ENCODE assay signal across 19 mouse cellular contexts in genomic region chr3:15053968-15054367, GRCm38 (mm10).
A peak's percentile ranks its signal among the peaks of the same experiment; 100 is the strongest.
DNase-seq lines count a peak whose midpoint lies in the region; ATAC-seq and TF ChIP-seq lines count a peak whose summit lies in the region.
"Had no signal": no experiment of that assay in that cellular context is flagged by ENCODE, and none has a peak within 500 bp of the region (broad histone marks: within the 10 kb centered on the region; RNA-seq: fewer than 3 reads in every experiment).

No protein-coding gene starts in this region.

- H3K9ac ChIP-seq in embryonic facial prominence, embryonic 14.5 days (ENCODE audit: low read depth, low read length), result no peak overlapping the region
- no peak overlapping the region for H3K9ac ChIP-seq in midbrain, postnatal 0 days (replicated peaks; ENCODE audit: low read length, poor library complexity, severe bottlenecking)
- H3K9ac ChIP-seq in midbrain, embryonic 16.5 days (ENCODE audit: low read depth, low read length), result no peak overlapping the region
- H3K9ac ChIP-seq in liver, postnatal 0 days (replicated peaks), result no peak overlapping the region
- H3K9ac ChIP-seq: heart, embryonic 13.5 days; hindbrain, embryonic 14.5 days; liver, embryonic 14.5 days had no signal

- no peaks in the 10 kb centered on the region for H3K4me1 ChIP-seq in embryonic facial prominence, embryonic 14.5 days (ENCODE audit: control insufficient read depth, insufficient read depth, low read length)
- no peaks in the 10 kb centered on the region for H3K4me1 ChIP-seq in embryonic facial prominence, embryonic 10.5 days
- H3K4me1 ChIP-seq in midbrain, postnatal 0 days (ENCODE audit: insufficient read depth, low read length), result no peaks in the 10 kb centered on the region
- H3K4me1 ChIP-seq in midbrain, embryonic 16.5 days (ENCODE audit: control insufficient read depth, insufficient read depth, low read length), result no peaks in the 10 kb centered on the region
- no peaks in the 10 kb centered on the region for H3K4me1 ChIP-seq in liver, postnatal 0 days (ENCODE audit: insufficient read depth)
- H3K4me1 ChIP-seq: heart, embryonic 13.5 days had no signal

- no peaks in the 10 kb centered on the region for H3K27me3 ChIP-seq in embryonic facial prominence, embryonic 14.5 days (replicated peaks; ENCODE audit: control insufficient read depth, insufficient read depth, low read length)
- no peaks in the 10 kb centered on the region for H3K27me3 ChIP-seq in embryonic facial prominence, embryonic 10.5 days (replicated peaks; ENCODE audit: low read depth, poor library complexity, severe bottlenecking)
- no peaks in the 10 kb centered on the region for H3K27me3 ChIP-seq in midbrain, postnatal 0 days (ENCODE audit: insufficient read depth, low read length)
- H3K27me3 ChIP-seq in midbrain, embryonic 16.5 days (ENCODE audit: control insufficient read depth, insufficient read depth, low read depth, low read length), result no peaks in the 10 kb centered on the region
- H3K27me3 ChIP-seq in liver, postnatal 0 days (ENCODE audit: insufficient read depth, low read length), result no peaks in the 10 kb centered on the region
- H3K27me3 ChIP-seq: heart, embryonic 13.5 days had no signal

- H3K4me3 ChIP-seq in embryonic facial prominence, embryonic 14.5 days (ENCODE audit: low read depth, low read length), result no peak overlapping the region
- H3K4me3 ChIP-seq in embryonic facial prominence, embryonic 10.5 days, result no peak overlapping the region
- H3K4me3 ChIP-seq in midbrain, postnatal 0 days (ENCODE audit: low read depth, low read length), result no peak overlapping the region
- H3K4me3 ChIP-seq in midbrain, embryonic 16.5 days (ENCODE audit: low read depth, low read length), result no peak overlapping the region
- H3K4me3 ChIP-seq in liver, postnatal 0 days (ENCODE audit: low read depth, low read length), result no peak overlapping the region
- H3K4me3 ChIP-seq: gastrocnemius, adult 2 months; heart, embryonic 13.5 days had no signal

- TF ChIP-seq EP300 in liver, postnatal 0 days (IDR thresholded peaks at IDR 0.05; ENCODE audit: low read depth), result no peak

- H3K4me2 ChIP-seq in embryonic facial prominence, embryonic 14.5 days (ENCODE audit: low read depth, low read length), result no peak overlapping the region
- H3K4me2 ChIP-seq in midbrain, postnatal 0 days (ENCODE audit: low read depth, low read length, poor library complexity, severe bottlenecking), result no peak overlapping the region
- no peak overlapping the region for H3K4me2 ChIP-seq in midbrain, embryonic 16.5 days (ENCODE audit: low read length)
- no peak overlapping the region for H3K4me2 ChIP-seq in liver, postnatal 0 days (ENCODE audit: low read depth, low read length)
- H3K4me2 ChIP-seq: heart, embryonic 13.5 days; hindbrain, embryonic 14.5 days; midbrain, embryonic 11.5 days had no signal

- peak; percentile 42 for DNase-seq in embryonic facial prominence, embryonic 14.5 days (ENCODE audit: low spot score)
- DNase-seq in embryonic facial prominence, embryonic 10.5 days (ENCODE audit: low spot score), result no peak
- DNase-seq in midbrain, postnatal 0 days (ENCODE audit: low spot score), result peak; percentile 2
- DNase-seq in ES-CJ7 (ENCODE audit: low read depth, low spot score), result peak; percentile 18
- DNase-seq in mesoderm, embryonic 11.5 days (ENCODE audit: low read depth, low spot score), result peak; percentile 17
- no peak for DNase-seq in liver, postnatal 0 days
- DNase-seq in left cerebral cortex, postnatal 25 days (ENCODE audit: low spot score in 2 of 2), result no peak
- DNase-seq: adrenal gland, postnatal 10 days; cerebellum, adult 11-12 months; cerebellum, postnatal 36 days; gastrocnemius, adult 2 months; retina, postnatal 1 day; thymus, adult 2 months had no signal

- TF ChIP-seq CTCF in midbrain, postnatal 0 days (IDR thresholded peaks at IDR 0.05), result no peak
- TF ChIP-seq CTCF in liver, postnatal 0 days (IDR thresholded peaks at IDR 0.05; ENCODE audit: low read depth), result no peak

- H3K27ac ChIP-seq in embryonic facial prominence, embryonic 14.5 days (replicated peaks; ENCODE audit: low read depth, low read length), result no peak overlapping the region
- no peak overlapping the region for H3K27ac ChIP-seq in embryonic facial prominence, embryonic 10.5 days (replicated peaks)
- H3K27ac ChIP-seq in midbrain, postnatal 0 days (ENCODE audit: low read depth, low read length), result no peak overlapping the region
- no peak overlapping the region for H3K27ac ChIP-seq in midbrain, embryonic 16.5 days (ENCODE audit: low read length)
- H3K27ac ChIP-seq in liver, postnatal 0 days (ENCODE audit: low read depth), result no peak overlapping the region
- H3K27ac ChIP-seq: gastrocnemius, adult 2 months; heart, embryonic 13.5 days; hindbrain, embryonic 14.5 days; liver, embryonic 14.5 days; macrophage had no signal

- ATAC-seq in embryonic facial prominence, embryonic 14.5 days (ENCODE audit: low read depth), result 0 out of 2 replicates have a peak, but pooled peaks have one; percentile 78
- ATAC-seq in midbrain, postnatal 0 days (ENCODE audit: low FRiP score), result no peak
- ATAC-seq in midbrain, embryonic 16.5 days, result no peak
- ATAC-seq in liver, postnatal 0 days, result no peak

- intact Hi-C loops in left cerebral cortex, postnatal 25 days (cut with DNase I), result no loop called here

- no peaks in the 10 kb centered on the region for H3K36me3 ChIP-seq in embryonic facial prominence, embryonic 14.5 days (ENCODE audit: control insufficient read depth, insufficient read depth, low read length)
- no peaks in the 10 kb centered on the region for H3K36me3 ChIP-seq in embryonic facial prominence, embryonic 10.5 days (replicated peaks)
- no peaks in the 10 kb centered on the region for H3K36me3 ChIP-seq in midbrain, postnatal 0 days (ENCODE audit: insufficient read depth, low read length)
- no peaks in the 10 kb centered on the region for H3K36me3 ChIP-seq in midbrain, embryonic 16.5 days (ENCODE audit: control insufficient read depth, insufficient read depth, low read length)
- H3K36me3 ChIP-seq in liver, postnatal 0 days (replicated peaks; ENCODE audit: insufficient read depth, low read length), result no peaks in the 10 kb centered on the region
- H3K36me3 ChIP-seq: heart, embryonic 13.5 days had no signal

- H3K9me3 ChIP-seq in embryonic facial prominence, embryonic 14.5 days (ENCODE audit: control insufficient read depth, low read length), result 0 out of 2 replicates have a peak, but pooled peaks cover 7% of the 10 kb centered on the region
- peaks cover 7% of the 10 kb centered on the region for H3K9me3 ChIP-seq in embryonic facial prominence, embryonic 10.5 days
- H3K9me3 ChIP-seq in midbrain, postnatal 0 days (ENCODE audit: low read length), result no peaks in the 10 kb centered on the region
- H3K9me3 ChIP-seq in midbrain, embryonic 16.5 days (replicated peaks; ENCODE audit: control insufficient read depth, low read length, poor library complexity, severe bottlenecking), result no peaks in the 10 kb centered on the region; the same call in 1 of the 2 replicates
- no peaks in the 10 kb centered on the region for H3K9me3 ChIP-seq in liver, postnatal 0 days (ENCODE audit: low read length)

- WGBS in embryonic facial prominence, embryonic 14.5 days, result 75% methylated on average over 3 of the region's 3 CpGs
- 85% methylated on average over 3 of the region's 3 CpGs for WGBS in embryonic facial prominence, embryonic 10.5 days
- 69% methylated on average over 3 of the region's 3 CpGs for WGBS in midbrain, postnatal 0 days
- 74% methylated on average over 3 of the region's 3 CpGs for WGBS in midbrain, embryonic 16.5 days
- 71% methylated on average over 3 of the region's 3 CpGs for WGBS in liver, postnatal 0 days (ENCODE audit: insufficient replicate concordance)

Comparison
In these comparisons a context has a peak if more than half of its experiments do, and no peak if none do; other contexts are left out.
1. DNase-seq: peak in embryonic facial prominence, embryonic 14.5 days (single experiment), midbrain, postnatal 0 days (single experiment), ES-CJ7 (single experiment) and mesoderm, embryonic 11.5 days (single experiment); none in embryonic facial prominence, embryonic 10.5 days (single experiment), liver, postnatal 0 days (single experiment) and left cerebral cortex, postnatal 25 days (0 of 2).